Mouse (Mus musculus) left cerebral cortex, postnatal 4 days (tissue): ENCODE measurements around the gene Gstm4. TPM values are rescaled to one million over a fixed set of nuclear protein-coding genes. Genes with fewer than 3 reads are reported as not detected.

Source experiments
- DNase-seq: peaks from one replicate; pipeline ENCODE4 v3.0.0-alpha.2; 2022
- intact Hi-C: fragments of 180-260 bp; cut with DNase I; formaldehyde crosslinking; loops from one replicate; pipeline ENCODE4 v1.15.1; 2025
- total RNA-seq, 2 experiments: library from RNA; stranded (reverse); gene quantifications; 2 replicates each; pipeline ENCODE4 v1.2.3; 2021

Gene Gstm4
- 10 to 100 TPM; 10.3 to 10.9 TPM for total RNA-seq

DNA sequence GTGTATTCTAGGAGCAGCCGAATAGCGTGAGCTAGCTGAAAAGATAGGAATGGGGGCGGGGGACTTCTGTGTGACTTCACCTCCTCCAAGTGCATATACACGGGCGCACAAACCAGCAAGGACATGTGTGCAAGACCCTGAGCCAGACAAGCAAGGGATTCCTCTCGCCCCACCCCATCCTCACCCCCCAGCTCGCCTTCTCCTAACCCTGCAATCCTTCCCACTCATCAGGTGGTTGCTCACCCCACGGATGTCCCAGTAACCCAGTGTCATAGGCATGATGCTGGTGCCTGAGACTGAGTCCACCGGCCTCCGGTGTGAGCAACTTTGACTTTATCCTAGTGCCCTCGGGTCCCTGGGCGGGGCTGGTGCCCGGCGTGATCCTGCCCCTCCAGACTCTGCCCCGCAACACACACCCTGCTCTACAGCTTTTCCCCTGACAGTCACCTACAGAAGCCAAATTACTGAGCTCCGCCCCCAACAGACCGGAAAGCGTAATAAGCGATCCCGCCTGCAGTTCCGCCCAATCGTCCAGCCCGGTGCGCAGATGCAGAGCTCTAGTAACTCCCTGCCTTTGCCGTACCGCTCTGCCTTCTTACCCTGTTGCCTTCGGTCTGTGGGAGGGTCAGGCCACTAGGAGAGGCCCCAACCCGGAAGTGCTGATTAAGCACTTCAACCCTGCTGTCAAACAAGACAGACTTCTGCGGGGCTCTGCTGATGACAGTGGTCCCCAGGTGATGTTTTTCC is at the start of gene Gstm4:
TSS of gene Gstm4 (minus strand) at position 501 of the 747 bp plus-strand sequence.
- intact Hi-C loops: no loop called here
- DNase-seq: peak; percentile 80

DNA sequence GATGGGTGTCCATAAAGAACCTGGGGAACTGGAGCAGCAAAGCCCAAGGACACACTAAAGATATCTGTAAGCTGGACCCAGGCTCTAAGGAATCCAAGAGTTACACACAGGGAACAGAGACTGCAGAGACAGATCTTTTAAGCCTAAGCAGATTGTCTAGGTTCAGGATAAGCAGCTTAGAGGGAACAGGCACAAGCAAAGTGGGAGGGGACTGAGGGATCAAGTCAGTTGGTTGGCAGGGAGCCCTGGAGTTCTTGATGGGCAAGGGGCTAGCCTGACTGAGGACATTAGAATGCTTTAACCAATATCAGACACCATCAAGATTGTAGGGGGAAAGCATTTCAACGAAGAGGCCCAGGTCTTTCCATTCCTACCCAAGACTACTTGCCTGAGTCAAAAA is 49.5 kb upstream of the Gstm4 start:
- DNase-seq: no peak
- intact Hi-C loops: no loop called here

DNA sequence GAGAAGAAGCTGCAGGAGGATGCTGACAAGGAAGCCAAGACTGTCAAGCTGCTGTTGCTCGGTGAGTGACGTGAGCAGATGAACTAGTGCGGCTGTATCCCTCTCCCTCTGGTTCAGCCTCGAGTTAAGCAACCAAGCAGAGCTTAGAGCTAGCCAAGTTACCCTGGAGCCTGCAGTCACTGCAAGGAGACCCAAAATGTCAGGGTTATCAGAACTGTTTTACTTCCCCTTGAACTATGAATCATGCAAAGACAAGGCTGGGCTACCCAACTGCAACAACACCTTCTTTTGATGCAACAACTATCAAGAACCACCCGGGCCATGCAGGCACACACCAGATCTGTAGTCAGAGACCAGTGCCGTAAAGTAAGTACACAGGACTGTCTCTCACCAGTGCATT is 48.6 kb upstream of the Gstm4 start:
- intact Hi-C loops: no loop called here
- DNase-seq: no peak

DNA sequence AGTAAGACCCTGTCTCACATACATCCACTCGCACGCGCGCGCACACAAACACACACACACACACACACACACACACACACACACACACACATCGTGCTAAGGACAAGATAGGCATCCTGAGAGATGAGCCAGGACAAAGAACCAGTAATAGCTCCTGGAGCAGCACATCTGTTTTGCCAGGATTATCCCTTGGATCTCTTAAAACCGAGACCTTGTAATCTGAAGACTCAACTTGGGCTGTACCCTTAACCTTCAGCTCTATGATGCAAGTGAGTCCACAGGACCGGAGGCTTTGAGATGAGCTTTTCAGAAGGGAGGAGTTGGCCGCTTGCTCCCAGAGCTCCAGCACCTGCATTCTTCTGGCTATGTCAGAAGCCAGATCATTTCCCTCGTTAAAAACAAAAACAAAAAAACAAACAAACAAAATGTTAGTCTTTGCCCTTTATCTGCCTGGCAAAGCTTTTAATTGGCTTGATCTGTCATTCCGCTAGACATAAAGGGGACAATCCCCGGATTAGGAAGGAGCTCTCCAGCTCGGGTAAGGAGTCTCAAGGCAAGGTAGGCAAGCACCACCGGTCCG is 47.9 kb upstream of the Gstm4 start, which contains the start of gene Gnat2:
TSS of gene Gnat2 (plus strand) at position 254 of the 580 bp plus-strand sequence.
- DNase-seq: no peak
- intact Hi-C loops: no loop called here

DNA sequence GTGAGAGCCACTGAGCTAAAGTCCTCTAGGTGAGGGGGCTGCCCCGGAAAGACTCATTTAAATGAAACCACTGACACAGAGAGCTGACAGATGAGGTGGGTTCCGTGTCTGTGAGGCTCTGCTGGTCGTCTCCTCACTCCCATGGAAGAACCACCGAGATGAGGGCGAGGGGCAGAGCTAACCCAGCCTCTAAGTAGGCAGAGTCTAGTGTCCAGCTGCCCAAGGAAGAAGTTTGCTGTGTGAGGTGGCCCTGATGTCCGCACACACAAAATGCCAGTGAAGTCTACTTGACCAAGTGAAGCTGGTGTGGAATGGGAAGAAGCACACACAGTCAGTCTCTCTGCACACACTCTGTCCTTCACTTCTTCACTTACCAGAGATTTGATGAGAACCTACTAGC is 47.3 kb upstream of the Gstm4 start:
- intact Hi-C loops: no loop called here
- DNase-seq: no peak

DNA sequence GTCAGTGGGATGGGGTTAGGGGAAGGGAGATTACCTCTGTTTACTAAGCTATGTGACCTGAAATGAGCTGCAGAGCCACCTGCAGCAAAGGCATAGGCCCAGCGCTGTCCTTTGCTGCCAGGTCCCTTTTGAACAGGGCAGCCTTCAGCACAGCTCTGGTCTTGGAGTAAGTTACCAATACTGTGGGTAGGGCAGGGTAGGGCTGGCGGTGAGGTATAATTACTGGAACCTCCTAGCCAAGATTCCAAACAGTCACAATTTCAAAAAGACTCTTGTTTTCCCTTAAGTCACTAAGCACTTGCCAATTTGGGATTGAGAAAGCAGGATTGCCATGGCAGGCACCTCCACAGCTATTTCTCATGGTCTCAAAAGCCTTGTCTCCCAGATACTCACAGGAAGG is 45.9 kb upstream of the Gstm4 start:
- no peak for DNase-seq
- intact Hi-C loops: no loop called here

DNA sequence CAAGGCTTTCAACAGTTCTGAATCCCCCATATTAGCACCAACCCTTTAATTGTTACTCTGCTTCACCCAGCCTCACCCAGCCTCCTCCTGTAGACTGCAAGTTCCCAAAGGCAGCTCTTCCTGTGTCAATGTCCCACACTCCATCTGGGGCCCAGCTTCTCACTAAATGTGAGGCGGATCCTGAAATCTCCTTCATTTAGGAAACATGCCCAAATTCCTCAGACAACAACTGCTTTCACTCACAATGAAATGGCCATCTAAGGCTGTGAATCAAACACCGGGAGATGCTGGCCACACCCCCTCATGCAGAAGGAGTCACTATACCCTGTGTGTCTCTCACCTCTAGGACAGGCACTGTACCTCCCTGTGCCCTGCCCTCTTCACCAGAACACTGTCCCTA is 45.2 kb upstream of the Gstm4 start:
- no peak for DNase-seq
- intact Hi-C loops: no loop called here

DNA sequence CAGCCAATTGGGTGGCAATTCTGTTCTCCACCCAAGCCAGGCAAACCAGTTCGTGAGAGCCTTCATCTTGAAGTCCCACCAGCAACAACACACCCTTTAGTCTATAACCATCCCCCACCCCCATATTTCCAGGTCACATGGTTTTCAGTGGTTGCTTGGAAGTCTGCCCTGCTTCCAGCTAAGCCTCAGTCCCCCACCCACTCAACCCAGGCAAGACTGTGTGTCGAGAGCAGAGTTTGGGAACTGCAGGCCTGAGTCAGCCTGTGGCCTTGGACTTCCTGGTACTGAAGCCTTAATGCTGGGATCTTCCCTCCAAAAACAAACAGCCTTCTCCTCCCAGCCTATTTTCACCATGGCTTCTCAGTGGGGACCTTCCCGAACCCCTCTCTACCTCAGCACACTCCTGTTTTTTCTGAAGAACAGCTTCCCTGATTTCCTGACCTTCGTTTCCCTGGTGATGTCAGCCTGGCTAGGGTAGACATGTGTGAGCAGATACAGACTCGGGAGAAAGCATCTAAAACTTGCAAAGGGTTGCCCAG is 44.2 kb upstream of the Gstm4 start:
- intact Hi-C loops: no loop called here
- no peak for DNase-seq

DNA sequence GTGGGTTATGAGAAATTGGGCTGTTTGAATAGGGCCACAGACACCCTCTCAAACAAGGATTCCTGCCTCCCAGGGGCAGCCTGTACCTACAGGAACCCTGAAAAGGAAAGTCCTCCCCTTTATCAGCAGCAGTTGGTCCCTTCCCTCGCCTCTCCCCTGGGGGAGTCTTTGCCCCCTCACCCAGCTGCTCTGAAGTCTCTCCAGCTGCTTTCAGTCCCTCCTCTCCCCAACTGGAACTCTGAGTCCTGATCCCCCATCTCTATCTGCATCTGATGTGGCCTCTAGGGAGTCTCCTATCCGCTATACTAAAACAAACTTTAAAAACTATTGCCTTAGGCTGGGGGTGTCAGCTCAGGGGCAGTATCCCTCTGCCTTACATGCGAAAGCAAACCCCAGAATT is 42.6 kb upstream of the Gstm4 start:
- intact Hi-C loops: no loop called here
- no peak for DNase-seq

DNA sequence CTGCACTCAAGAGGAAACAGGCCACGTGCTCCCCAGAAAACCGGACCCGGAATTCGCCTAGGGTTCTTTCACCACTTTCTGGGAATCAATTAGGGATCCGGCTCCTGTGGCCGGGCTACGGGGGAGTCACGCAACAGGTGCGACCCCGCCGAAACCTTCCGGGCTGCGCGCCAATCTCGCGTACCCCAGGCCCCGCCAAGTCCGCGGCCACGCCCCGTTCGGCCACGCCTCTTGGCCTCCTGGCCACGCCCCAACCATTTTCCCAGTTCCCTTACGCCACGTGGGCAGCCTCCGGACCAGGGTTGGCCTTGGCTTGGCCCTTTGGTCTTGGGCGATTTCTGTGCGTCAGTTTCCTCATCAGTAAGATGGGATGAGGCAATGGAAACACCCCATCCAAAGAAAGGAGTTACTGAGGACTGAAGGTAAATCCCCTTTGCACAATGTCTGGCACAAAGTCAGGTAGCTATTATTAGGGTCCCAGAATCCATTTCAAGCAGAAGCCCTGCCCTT is 41.8 kb upstream of the Gstm4 start, which contains the start of gene Ampd2:
TSS of gene Ampd2 (minus strand) at position 182 of the 510 bp plus-strand sequence.
- DNase-seq: peak; percentile 73
- intact Hi-C loops: no loop called here

DNA sequence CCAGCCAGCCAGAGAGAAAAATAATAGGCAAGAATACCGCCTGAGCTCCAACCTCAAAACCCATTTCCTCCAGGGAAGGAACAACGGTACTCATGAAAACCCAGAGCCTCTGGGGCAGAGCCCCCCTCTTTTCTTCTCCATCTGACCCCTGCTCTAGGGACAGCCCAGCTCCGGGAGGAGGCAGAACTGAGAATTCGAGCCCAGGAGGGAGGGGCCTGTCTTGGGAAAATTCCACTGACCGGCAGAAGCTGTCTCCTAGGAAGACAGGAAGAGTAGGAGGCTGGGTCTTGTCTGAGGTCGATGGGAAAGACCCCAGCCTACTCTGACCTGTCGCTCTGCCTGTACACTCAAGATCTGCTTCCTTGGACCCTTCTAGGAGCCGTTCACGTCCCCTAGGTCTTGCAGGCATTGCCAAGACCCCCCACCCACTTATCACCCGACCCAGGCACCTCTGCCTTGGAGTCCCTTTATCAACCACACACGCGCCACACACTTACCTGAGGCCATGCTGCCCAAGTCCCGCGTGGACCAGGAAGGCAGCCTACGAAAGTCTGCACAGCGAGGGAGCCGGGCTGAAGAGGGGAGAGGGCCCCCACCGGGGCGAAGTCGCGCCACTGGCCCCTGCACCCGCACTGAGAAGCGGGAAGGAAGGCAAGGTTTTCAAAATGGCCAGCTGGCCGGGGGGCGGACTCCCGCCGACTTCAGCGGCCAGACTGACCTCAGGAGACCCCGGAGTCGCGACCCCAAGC is 41.2 kb upstream of the Gstm4 start:
- intact Hi-C loops: no loop called here
- peak; percentile 59 for DNase-seq

DNA sequence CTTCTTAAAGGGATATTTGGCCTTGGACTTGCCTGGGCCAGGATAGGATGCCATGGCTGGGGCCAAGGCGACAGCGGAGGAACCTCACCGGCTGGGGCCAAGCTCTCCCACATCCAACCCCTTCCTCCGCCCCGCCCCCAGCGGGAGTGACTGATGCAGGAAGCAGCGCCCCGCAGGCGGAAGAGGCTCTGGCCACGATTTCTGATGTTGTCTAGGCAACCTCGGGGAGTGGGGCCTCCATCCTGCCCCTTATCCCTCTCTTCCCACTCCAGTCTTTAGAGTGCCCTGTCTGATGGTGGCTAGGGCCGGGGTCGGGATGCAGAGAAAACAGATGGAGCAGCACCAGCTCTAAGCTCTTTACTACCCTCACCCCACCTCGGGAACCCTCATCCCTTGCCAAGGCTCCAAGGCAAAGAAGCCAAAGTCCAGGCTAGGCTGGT is 40.6 kb upstream of the Gstm4 start:
- DNase-seq: peak; percentile 96
- intact Hi-C loops: no loop called here

DNA sequence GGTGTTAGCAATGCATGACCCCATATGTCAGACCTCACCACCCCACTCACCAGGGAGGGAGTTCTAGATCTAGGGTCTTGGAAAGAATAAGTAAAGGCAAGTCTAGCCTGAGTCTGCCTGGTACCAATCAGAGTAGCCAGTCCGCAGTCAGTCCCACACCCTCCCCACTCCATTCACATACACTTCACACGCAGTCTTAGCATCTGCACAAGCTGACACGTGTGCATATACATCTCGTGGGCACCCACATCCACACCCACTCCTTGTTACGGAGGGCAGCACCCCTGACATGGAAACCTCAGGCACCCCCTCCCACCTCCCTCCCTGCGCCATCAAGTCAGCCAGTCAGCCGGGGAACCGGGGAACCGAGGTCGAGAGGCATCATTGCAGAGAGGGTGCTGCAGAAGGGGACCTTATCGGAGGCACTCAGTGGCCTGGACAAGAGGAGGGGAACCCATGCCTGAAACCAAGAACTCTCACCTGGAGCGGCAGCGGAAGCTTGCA is 40.1 kb upstream of the Gstm4 start:
- intact Hi-C loops: no loop called here
- DNase-seq: no peak

DNA sequence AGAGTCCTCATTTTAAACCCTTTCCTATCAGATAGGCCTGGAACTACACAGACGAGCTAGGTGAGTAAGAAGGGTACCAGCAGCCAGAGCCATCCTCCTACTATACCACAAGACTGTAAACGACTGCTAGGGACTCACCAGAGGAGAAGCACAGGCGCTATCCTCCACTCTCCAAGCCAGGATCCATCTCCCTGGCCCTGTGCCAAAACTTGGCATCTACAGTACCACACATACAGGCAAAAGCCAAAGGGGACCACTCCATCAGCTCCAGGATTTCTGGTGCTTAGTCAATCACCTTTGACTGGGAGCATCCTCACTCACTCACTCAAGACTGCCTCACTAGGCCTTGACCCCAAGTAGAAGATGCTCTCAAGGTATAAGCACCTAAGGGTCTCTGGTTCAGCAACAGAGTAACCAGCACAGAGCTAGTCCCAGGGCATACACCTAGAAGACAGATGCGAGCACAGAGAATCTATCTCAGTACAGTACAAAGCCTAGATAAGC is 39.3 kb upstream of the Gstm4 start:
- intact Hi-C loops: no loop called here
- peak; percentile 57 for DNase-seq

DNA sequence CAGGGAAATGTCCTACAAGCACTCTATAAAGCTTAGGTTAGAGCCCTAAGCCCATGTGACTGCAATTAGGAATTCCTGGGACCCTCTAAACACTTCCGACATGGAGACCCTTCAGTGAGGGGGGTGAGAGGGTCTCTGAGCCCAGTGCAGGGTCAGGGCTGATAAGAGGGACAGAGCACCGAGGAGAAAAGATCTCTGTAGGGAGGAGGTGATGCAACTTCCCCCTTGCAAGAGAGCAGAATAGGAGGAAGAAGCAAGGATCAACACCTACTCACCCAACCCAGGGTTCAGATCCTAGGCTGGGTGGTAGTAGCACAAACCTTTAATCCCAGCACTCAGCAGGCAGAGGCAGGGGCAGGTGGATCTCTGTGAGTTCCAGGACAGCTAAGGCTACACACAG is 38.5 kb upstream of the Gstm4 start:
- intact Hi-C loops: no loop called here
- no peak for DNase-seq

DNA sequence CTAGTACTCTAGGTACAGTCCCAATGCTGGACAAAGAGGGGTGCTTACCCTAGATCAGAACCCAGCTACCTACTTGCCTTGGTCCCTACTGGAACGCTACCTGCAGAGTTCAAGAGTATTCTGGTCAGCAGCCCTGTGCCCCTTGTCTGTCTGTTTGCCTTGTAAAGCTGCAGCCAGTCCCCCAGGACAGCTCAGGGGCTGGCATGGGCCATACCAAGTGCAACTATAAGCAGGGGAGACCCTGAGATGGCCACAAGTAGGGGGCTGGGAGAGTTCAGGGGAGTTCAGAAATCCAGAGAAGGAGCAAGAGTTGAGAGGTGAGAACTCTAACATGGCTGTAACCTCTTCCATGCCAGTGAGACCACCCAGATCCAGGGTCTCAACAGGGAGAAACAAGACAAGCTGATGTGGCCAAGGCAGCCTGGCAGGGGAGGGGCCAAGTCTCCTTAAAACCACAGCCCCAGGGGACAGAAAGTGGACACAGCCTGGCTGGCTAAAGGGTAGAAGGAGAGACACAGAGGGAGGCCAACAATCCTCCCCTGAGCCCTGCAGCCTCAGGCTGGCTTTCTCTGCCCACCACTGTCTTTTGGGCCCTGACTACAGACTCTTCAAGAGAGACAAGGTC is 37.7 kb upstream of the Gstm4 start:
- peak; percentile 46 for DNase-seq
- intact Hi-C loops: no loop called here

DNA sequence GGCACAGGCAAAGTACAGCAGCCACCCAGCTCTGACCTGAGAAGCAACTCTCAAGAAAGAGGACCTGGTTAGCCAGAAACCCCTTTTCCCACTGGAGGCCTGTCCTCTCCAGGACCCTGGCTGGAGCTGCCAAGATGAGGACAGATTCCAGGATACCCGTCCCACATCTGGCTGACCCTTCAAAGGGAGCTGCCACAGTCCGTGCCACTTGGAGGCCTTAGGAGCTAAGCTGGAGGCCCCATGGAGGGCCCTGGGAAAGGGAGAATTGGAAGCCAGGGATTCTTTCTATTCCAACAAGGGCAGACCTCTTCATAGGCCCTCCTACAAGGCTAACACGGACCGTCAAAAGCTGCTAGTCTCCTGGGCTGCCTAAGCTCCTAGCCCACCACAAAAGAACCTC is 37.0 kb upstream of the Gstm4 start:
- intact Hi-C loops: no loop called here
- DNase-seq: no peak

DNA sequence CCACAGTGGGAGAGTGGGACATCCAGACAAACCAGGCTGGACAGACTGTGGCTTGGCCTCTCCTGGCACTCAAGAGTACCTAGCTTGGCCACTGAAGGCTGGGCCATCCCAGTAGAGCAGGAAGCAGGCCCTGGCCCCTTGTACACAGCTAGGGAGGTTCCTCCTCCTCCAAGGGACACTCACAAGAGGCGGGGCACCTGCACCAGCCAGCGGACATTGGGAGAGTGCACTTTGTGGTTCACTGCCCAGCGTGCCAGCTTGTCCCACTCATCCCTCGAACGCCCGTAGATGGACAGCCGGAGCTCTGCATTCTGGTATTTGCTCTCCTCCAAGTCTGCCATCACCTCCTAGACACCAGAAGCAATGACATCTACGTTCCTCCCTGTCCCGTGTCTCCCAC is 32.1 kb upstream of the Gstm4 start:
- intact Hi-C loops: no loop called here
- DNase-seq: no peak

DNA sequence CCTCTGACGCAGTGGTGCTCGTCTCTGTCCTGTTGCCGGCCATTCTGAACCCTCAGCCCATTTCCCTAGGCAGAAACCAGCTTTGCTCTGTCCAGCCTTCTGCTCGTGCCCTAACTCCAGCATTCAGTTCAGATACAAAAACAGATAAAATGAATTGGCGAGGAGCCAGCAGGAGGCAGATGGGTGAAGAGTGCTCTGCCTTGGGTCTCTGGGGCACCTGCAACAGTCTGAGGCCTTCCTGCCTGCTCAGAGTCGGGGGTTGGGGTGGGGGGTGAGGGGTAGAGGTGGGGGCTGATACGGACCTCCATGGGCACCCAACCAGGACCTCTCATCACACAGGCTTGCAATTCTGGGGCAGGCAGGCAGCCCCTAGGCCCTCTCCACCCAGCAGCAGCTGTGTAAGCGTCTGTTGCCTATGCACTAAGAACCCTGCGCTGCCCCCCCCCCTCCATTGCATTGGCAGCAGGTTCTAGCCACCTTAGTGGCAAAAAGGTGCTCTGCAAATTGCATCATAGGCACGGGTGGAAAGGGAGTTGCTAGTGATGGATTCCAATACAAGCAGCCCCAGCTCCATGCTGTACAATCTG is 28.4 kb upstream of the Gstm4 start:
- DNase-seq: peak; percentile 49
- intact Hi-C loops: loop anchor here (5.0 kb wide), 1 partner anchor 74 kb away; the partner anchor contains the start of gene Gnai3
